Mouse (Mus musculus) gastrocnemius, postnatal 14 days (tissue): ENCODE data around the gene Plpp3. TPM values are rescaled to one million over a fixed set of nuclear protein-coding genes. Genes with fewer than 3 reads are reported as not detected.

Experiments
- DNase-seq: peaks from one replicate; pipeline ENCODE4 v3.0.0; 2021; ENCODE audit warnings: mixed read lengths
- intact Hi-C: fragments of 180-260 bp; cut with DNase I; formaldehyde crosslinking; loops from one replicate; pipeline ENCODE4 v1.15.1; 2025; ENCODE audit warnings: low total_unique reads
- total RNA-seq, 2 experiments: library from RNA; stranded (reverse); gene quantifications; 2 replicates each; pipeline ENCODE4 v1.2.3; 2021

The Plpp3 gene
- total RNA-seq, 2 experiments from 2014 or later = 62.1 to 63.0 TPM

DNA sequence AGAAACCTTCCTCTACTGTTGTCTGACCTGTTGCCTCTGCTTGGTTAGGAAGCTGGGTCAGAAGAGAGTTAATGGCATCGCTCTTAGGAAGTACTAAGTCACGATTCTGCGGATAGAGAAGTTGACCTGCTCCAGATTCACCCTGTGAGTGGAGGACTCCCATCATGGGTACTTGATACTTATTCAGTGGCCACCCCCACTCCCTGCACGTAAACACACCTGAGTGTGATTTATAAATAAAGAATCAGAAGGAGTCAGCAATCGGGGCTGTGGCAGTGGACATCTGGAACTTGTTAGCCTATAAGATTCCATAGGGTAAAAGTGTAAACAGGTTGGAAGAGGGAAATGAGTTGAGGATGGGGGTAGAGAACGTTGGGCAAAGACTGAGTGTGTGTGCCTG is 49.0 kb downstream of the Plpp3 start:
- DNase-seq = no peak
- intact Hi-C loops = no loop called here

DNA sequence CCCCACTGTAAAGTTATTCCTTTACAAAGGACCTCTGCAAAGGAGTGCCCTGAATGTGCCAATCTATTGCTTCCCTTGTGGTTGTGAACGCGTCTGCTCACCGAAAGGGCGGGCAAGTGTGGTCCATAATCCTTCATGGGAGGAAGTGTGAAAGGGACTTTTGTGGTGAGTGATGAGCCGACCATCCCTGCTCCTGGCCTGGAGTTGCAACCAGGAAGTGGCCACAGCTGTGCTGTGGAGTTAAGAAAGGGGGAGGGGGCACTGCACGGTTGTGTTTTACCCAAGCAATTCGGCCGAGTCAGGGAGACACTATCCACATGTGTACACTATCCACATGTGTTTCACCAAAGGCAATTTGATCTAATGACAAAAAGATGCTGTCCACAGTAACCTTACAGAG is 49.8 kb downstream of the Plpp3 start:
- no peak for DNase-seq
- intact Hi-C loops = no loop called here

DNA sequence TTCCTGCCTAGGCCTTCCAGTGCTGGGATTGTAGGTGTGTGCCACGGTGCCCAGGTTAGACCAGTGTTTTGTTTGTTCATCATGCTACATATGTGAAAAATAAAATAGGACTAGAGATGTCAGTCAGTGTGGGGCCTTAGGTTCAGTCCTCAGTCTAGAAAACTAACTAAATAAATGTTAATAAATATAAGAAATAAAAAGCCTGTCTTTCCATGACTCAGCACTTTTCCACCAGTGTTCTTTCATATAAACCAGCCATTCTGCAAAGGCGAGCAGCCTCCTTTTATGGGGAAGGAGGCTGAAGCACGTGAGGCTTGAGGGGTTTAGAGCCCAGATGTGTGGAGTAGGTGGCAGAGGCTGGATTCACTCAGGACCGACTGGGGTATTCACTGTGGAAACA is 50.5 kb downstream of the Plpp3 start:
- DNase-seq = no peak
- intact Hi-C loops = no loop called here

DNA sequence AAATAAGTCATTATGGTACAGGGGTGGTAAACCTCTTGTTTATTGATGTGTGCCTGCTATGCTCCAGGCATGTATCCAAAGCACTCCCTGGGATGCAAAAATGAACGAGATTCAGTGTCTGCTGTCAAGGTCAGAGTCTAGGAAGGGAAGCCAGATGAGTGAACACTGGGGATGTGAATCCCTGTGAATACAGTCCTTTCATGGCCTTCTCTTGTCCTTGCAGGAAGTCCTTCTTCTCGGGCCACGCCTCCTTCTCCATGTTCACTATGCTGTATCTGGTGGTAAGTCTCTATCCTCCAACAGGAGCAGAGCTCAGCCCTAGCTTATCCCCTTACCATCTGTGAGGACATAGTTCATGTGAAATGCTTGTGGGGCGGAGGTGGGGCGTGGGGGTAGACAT is 51.8 kb downstream of the Plpp3 start:
- intact Hi-C loops = no loop called here
- no peak for DNase-seq

DNA sequence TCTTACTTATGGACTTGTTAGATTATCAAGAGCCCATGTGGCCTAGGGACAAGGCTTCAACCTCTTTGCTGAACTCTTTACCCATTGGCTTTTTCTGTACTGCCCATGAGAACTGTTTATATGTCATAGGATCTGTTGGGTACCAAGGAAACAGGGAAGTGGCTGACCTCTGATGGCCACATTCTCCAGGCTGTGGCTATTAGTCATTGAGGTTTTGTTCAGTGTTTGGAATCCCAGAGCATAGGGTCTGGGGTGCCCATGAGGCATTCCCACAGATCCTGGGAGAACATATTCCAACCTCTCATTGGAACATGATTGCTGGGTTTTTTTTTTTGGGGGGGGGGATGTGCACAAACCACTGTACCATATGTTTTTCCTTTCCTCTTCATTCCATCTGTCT is 56.2 kb downstream of the Plpp3 start:
- intact Hi-C loops = no loop called here
- no peak for DNase-seq

DNA sequence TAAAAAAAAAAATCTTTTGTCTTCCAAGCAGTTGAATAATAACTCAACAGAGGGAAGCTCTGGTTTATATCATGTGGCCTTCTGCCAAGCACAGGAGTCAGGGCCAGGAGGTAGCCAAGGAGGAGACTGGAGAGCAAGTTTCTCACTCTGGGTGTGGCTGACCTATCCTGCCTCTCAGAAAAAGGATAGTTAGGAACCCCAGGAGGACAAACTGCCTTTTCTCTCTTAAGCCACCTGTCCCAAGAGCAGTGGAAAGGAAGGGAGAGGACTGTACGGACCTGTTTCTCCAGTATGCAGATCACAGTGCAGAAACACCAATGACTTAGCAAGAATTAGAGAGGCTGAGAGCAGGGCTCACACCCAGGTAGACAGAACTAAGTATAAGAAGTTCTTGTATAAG is 57.3 kb downstream of the Plpp3 start:
- intact Hi-C loops = no loop called here
- peak; percentile 30 for DNase-seq

DNA sequence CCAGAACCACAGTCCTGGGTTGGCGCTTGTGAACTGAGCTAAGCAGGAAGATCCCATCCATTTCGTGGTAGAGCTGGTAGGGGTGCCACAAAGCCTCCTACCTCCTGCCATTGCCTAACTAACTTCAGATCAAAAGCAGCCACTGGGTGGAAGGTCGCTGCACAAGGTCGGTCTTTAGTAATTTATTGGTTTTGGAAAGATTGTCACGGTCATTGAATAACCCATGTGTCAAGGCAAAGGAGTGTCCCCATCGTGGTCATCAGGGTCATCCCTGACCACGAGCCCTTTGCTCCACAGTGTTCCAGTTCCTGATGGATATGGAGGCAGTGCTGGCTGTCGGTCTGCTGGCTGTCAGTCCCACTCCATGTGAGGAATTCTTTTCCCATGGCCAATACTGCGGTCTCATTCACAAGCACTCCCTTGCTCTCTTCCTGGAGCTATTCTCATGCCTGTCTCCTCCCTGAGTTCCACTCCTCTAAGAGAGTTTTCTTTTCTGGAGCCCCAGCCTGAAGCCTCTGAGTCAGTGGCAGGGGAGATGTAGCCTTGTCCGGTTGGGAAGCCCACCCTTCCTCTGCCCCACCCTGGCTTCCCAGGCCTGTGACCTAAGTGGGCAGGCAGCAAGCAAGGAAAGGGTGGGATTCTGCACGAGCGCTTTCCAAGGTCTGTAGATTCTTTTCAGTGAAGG is 58.7 kb downstream of the Plpp3 start:
- no peak for DNase-seq
- intact Hi-C loops = no loop called here

DNA sequence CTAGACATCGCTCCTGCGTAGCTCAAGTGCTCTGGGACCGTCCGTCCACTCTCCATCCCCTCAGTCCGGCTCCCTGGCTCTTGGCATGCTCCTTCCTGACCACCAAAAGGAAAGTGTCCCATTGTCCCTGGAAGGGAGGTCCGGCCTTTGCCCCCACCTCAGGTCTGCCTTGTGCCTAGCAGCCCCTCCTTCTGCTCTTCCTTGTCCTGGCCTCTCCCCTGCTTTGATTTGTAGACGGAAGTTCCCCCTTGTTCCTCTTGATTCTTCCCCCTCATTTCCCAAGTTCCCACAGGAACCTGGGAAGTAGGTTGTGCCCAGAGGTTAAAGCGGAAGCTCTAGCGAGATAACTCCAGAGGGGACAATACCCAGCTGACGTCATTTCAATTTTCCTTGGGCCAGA is 61.1 kb downstream of the Plpp3 start:
- no peak for DNase-seq
- intact Hi-C loops = no loop called here

DNA sequence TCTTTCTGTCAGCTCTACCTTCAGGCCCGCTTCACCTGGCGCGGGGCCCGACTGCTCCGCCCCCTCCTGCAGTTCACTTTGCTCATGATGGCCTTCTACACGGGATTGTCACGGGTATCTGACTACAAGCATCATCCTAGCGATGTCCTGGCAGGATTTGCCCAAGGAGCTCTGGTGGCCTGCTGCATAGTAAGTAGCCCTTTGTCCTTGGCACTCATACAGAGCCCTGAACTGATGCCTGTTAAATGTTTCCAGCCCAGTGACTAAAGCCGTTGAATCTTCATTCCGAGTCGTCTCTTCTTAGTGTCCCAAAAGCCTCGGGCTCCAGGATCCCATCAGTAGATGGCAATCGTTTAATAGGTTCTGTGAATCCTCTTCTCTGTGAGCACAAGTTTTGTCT is 62.2 kb downstream of the Plpp3 start:
- intact Hi-C loops = no loop called here
- no peak for DNase-seq

DNA sequence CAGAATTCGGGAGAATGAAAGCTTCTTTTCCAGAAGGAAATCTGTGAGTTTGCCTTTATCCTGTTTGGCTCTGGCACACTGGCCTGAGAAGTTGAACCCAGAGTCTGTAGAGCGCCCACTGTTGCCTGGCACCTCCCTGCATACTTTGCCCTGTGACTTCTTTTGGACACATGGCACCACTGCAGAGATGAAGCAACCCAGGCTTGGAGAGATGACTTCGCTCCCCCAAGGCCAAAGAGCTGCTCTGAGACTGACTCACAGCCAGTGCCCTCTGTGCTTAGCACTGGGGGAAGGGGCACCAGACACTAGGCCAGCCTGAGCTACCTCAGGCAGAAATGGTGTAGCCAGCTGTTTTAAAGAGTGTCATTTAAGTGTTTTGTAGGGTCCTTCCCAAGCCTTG is 63.7 kb downstream of the Plpp3 start:
- no peak for DNase-seq
- intact Hi-C loops = no loop called here

DNA sequence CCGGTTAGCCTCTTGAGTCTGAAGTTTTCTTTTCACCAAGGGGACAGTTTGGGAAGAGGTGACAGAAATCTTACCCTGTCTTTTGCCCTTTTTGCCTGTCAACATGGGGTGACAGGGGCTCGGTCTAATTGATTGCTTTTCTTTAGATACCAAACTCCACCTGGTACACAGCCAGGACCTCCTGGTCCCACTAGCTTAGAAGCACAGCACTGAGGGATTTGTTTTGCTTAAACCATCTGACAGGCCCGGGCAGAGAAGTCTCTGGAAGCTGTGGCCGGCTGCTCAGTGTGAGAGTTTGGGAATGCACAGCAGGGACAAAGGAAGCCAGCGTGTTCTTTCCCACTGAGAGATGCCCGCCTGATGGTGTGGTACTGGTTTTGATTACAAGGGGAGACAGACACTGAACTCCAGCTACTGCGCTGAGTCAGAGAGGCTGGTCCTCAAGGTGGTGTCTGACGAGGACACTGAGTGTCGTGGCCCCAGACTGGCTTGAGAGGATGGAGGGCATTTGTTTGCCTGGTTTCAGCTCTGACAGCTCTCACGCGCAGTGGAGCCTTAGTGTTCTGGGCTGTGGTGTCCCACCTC is 64.2 kb downstream of the Plpp3 start:
- intact Hi-C loops = no loop called here

DNA sequence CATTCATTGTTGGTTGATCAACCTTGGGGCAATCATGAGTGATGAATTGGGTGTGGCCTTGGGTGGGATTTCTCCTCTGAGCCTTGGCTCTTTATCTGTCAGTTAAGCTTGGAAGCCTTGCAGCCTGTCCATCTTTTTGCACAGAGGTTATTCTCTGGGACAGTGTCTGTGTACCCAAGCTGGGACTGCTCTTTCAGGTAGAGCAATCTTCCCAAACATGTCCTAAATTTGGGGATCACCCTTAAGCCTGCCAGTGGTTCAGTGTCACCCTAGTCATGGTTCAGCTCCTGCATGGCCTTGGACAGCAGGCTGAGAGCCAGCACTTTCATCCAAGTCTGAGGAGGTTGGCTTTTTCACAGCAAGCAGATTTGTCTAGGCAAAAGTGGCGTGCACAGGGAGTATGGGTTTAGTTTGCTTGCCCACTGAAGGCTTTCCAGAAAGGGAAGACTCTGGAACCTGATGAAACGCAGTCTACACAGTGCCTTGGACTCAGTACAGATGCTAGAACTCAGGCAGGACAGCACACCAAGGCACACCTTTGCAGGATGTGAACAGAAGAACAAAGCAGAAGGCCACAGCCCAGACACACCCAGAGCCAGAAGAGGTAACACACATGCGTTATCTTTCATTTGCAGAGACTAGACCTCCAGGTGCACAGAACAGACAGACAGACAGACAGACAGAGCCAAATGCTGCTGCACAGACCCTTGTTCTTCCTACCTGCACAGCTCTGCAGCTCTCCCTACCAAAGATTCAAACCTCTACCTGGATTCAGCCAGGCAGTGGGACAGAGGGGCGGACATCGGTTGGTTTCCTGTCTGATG is 66.2 kb downstream of the Plpp3 start:
- intact Hi-C loops = no loop called here
- DNase-seq = no peak

More for the DNA sequence above, 64.2 kb downstream of the Plpp3 start:
- DNase-seq = no peak

DNA sequence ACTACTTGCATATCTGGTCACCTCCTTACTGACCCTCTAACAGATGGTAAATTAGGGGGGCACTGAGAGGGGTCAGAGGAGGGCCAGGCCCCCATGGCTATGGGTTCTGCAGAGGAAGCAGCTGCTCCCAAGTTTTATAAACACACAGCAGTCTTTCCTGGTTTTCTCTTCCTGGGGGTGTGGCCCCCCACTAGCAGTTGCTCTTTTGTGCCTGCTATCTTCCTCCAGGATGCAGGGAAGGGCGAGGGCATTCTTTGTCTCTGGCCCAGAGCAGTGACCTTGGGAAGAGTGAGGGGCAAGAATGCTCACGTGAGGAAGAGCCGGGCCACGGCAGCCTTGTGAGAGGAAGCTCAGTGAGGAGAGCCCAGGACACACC is 66.8 kb downstream of the Plpp3 start:
- intact Hi-C loops = no loop called here
- no peak for DNase-seq

DNA sequence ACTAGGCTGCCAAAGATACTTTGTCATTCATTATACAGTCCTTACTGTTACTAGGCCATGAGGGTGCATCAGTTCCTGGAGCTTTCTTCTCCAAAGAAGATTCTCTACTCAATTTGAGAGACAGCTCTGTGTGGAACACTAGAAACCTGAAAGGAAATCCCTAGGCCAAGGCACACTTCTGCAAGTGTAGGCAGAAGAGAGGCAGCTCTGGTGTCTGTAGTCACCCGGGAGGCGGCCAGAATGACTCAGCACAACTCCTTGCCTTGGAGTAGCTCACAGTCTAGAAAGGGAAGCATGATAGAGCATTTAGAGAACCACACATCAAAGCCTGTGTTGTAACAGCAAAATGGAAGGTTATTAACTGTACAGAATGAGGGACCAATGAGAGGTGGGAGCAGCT is 68.4 kb downstream of the Plpp3 start:
- intact Hi-C loops = loop anchor here (5.0 kb wide), 1 partner anchor 68 kb away; the partner anchor contains the start of gene Plpp3
- peak; percentile 79 for DNase-seq

DNA sequence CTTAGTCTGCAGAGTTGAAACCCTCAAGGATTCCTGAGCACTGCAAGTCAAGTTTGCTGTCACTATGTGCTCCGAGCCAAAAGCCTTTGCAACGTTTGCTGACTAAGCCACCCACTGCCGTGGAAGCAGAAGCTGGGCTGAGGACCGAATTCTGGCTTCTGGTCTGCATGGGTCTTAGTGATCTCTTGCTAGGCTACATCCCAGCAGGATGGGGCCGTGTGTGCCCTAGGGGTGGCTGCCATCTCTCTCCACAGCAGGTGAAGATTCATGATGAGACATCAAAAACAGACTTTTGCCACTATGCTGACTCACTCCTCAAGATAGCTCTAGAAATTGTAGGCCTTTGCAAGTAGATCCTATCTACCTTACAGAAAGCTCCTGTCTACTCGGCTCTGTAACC is 69.2 kb downstream of the Plpp3 start:
- intact Hi-C loops = loop anchor here (5.0 kb wide), 1 partner anchor 69 kb away; the partner anchor contains the start of gene Plpp3
- DNase-seq = peak; percentile 38

DNA sequence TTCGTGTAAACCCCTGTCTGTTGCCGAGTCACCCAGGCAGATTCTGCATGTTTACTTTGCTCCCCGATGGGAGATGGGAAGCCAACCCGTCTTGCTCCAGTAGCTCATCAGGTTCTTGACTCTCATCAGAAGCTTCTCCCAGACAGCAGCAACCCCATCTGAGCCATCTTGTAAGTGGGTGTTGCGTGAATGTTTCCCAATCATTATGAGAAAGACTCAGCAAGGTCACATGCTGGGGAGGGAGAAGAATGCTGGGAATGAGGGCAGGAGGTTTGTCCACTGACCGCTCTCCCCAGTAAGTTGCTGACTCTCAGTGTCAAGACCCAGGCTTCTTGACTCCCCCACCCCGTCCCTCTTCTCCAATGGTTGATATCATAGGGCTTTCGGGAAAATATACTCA is 73.0 kb downstream of the Plpp3 start:
- intact Hi-C loops = loop anchor here (5.0 kb wide), 1 partner anchor 42 kb away; no protein-coding TSS in a partner anchor
- no peak for DNase-seq

DNA sequence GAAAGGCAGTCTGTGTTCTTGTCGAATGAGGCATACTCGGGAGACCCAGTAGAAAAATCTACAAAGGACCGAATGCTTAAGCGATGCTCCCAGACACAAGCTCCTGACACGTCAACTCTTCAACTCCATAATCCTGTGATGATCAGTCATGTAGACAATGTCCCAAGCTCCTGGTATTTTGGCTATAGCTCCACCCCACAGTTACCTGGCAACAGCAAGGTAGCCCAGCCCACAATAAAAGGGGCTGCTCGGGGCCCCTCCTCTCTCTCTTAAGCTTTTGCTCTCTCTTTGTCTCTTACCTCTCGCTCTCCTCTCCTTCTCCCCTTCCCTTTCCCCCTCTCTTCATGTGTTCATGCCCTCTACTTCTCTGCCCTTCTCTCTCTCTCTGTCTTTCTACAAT is 83.1 kb downstream of the Plpp3 start:
- intact Hi-C loops = no loop called here
- no peak for DNase-seq

DNA sequence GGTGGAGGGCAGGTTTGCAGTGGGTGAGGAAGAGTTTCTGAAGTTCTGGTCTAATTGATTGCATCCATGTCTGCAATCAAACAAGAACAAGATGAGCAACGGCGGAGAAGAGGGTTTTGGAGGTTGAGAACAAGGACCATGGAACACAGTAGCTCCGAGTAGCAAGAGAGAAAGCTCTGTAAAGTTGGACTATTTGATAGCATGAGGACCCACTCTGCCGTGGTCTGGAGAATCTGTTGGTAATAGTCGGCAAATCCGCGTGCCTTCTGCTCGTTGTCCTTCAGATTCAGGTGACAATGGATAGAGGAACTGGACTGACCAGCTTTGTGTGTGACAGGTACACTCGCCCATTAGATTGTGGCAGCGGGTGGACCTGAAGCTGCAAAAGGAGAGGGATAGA is 87.8 kb downstream of the Plpp3 start:
- intact Hi-C loops = no loop called here
- DNase-seq = no peak

DNA sequence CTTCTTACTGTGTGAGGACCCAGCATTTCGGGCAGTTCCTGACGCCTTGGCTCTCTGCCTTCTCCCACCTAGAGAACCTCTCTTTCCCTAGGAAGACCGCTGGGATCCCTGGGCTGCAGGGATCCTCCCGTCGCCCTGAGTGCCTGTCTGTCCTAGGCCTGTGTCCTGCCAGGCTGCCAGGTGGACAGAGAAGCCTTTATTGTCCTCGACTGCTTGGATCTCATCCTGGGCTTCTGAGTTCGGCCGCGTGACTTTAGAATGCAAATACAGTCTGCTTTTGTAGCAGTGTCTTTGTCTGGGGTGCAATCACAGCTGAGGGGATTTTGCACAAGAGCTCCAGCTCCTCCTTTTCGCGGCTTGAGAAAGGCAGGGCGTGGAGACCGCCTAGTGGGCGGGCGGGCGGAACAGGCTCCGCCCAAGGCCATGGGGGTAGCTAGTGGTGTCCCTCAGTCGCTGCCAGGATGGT is 88.4 kb downstream of the Plpp3 start:
- DNase-seq = peak; percentile 47
- intact Hi-C loops = no loop called here

DNA sequence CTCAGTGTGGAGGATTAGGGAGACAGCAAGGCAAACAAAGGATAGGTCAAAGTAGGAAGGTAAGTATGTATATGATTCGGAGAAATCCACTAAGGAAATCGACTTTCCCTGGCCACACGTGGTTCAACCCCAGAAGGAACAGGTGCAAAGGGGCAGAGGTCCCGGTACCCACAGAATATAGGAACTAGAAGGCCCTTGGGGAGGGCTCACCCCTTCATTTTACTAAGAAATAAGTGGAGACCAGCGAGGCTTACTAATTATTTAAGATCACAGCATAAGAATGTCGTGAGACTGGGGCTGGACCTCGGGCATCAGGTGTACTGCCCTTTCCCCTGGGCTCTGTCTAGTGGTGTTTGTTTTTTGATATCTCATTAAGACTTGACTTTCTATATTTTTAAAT is 89.2 kb downstream of the Plpp3 start:
- intact Hi-C loops = no loop called here

DNA sequence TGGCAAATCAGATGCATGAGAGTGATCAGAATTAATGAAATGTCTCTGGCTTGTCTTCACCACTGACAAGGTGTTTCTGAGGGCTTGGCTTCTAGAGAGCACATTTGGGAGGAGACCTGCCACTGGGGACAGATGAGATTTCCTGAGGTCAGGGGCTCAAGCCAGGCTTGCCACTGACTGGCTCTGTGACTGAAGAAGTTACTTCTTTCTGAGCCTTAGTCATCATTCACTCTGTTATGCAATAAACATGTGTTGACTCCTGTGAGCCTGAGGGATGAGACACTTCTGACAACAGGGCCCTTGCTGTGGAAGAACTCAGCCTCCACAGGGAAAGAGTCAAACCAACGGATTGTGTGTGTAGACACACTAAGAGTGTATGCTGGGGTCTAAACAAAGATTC is 91.0 kb downstream of the Plpp3 start:
- no peak for DNase-seq
- intact Hi-C loops = no loop called here

More for the DNA sequence above, 89.2 kb downstream of the Plpp3 start:
- DNase-seq = no peak
